ENCODE assay signal across 8 mouse cellular contexts in genomic region chr2:19909171-19909899, GRCm38 (mm10). TPM values are rescaled to one million over a fixed set of nuclear protein-coding genes. Genes with fewer than 3 reads are reported as not detected.
DNase-seq lines count a peak whose midpoint lies in the region; ATAC-seq and TF ChIP-seq lines count a peak whose summit lies in the region.

TSS of gene Etl4 (plus strand) at chr2:19909780.

- no peaks in the 10 kb centered on the region for H3K9me3 ChIP-seq in kidney, embryonic 16.5 days (ENCODE audit: low read length)
- no peaks in the 10 kb centered on the region for H3K9me3 ChIP-seq in hindbrain, embryonic 14.5 days (ENCODE audit: control insufficient read depth, low read length)
- H3K9me3 ChIP-seq in midbrain, embryonic 12.5 days: no peaks in the 10 kb centered on the region

- peak within 1 kb of the TSS; percentile 50 for H3K9ac ChIP-seq in kidney, embryonic 16.5 days (replicated peaks; ENCODE audit: low read length)
- H3K9ac ChIP-seq in hindbrain, embryonic 14.5 days: peak within 1 kb of the TSS; percentile 60
- H3K9ac ChIP-seq in midbrain, embryonic 12.5 days (replicated peaks): peak within 1 kb of the TSS; percentile 45

- peaks cover 39% of the 10 kb centered on the region for H3K27me3 ChIP-seq in kidney, embryonic 16.5 days (ENCODE audit: insufficient read depth, low read length)
- peaks cover 43% of the 10 kb centered on the region for H3K27me3 ChIP-seq in hindbrain, embryonic 14.5 days (ENCODE audit: control insufficient read depth, insufficient read depth, low read length)
- peaks cover 42% of the 10 kb centered on the region for H3K27me3 ChIP-seq in midbrain, embryonic 12.5 days
- H3K27me3 ChIP-seq in testis, adult 2 months (ENCODE audit: control insufficient read depth, insufficient read depth, low read length): no peaks in the 10 kb centered on the region

- no peak within 1 kb of the TSS for H3K27ac ChIP-seq in kidney, embryonic 16.5 days (ENCODE audit: low read length)
- peak within 1 kb of the TSS; percentile 55 for H3K27ac ChIP-seq in cortical plate, adult 2 months (ENCODE audit: insufficient read depth, low read length)
- H3K27ac ChIP-seq in hindbrain, embryonic 14.5 days: no peak within 1 kb of the TSS
- no peak within 1 kb of the TSS for H3K27ac ChIP-seq in midbrain, embryonic 12.5 days (replicated peaks)
- H3K27ac ChIP-seq in testis, adult 2 months (ENCODE audit: control insufficient read depth, insufficient read depth, low read depth, low read length): no peak within 1 kb of the TSS

- H3K4me3 ChIP-seq in kidney, embryonic 16.5 days (ENCODE audit: low read length): peak within 1 kb of the TSS; percentile 51
- H3K4me3 ChIP-seq in cortical plate, adult 2 months (ENCODE audit: insufficient read depth, low read length): peak within 1 kb of the TSS; percentile 74
- H3K4me3 ChIP-seq in hindbrain, embryonic 14.5 days (replicated peaks; ENCODE audit: low read length): peak within 1 kb of the TSS; percentile 68
- peak within 1 kb of the TSS; percentile 50 for H3K4me3 ChIP-seq in midbrain, embryonic 12.5 days
- H3K4me3 ChIP-seq in testis, adult 2 months (ENCODE audit: control insufficient read depth, low read depth, low read length): peak within 1 kb of the TSS; percentile 23

- intact Hi-C loops in left cerebral cortex, postnatal 25 days (cut with DNase I): loop anchor here (5.0 kb wide), 3 partner anchors 152 to 492 kb away; no protein-coding TSS in a partner anchor

- no peaks in the 10 kb centered on the region for H3K36me3 ChIP-seq in kidney, embryonic 16.5 days (ENCODE audit: insufficient read depth, low read length)
- no peaks in the 10 kb centered on the region for H3K36me3 ChIP-seq in hindbrain, embryonic 14.5 days (replicated peaks; ENCODE audit: control insufficient read depth, insufficient read depth)
- H3K36me3 ChIP-seq in midbrain, embryonic 12.5 days: no peaks in the 10 kb centered on the region
- H3K36me3 ChIP-seq in testis, adult 2 months (ENCODE audit: control insufficient read depth, insufficient read depth, low read length): no peaks in the 10 kb centered on the region

- TF ChIP-seq CTCF in cortical plate, adult 2 months (IDR thresholded peaks at IDR 0.05; ENCODE audit: extremely low read depth, insufficient read depth, low read length): peak; percentile 60
- no peak for TF ChIP-seq CTCF in testis, adult 2 months (IDR thresholded peaks at IDR 0.05; ENCODE audit: control insufficient read depth, insufficient read depth, insufficient replicate concordance, low read depth, low read length)

- WGBS in kidney, embryonic 16.5 days: under 1% methylated on average over 37 of the region's 37 CpGs
- under 1% methylated on average over 36 of the region's 37 CpGs for WGBS in hindbrain, embryonic 14.5 days
- WGBS in midbrain, embryonic 12.5 days: under 1% methylated on average over 37 of the region's 37 CpGs

- ATAC-seq in kidney, embryonic 16.5 days (ENCODE audit: low FRiP score, low TSS enrichment): peak; percentile 93
- ATAC-seq in hindbrain, embryonic 14.5 days (ENCODE audit: low FRiP score): peak; percentile 94
- peak; percentile 97 for ATAC-seq in midbrain, embryonic 12.5 days (ENCODE audit: low FRiP score, low read depth)

- no peak for DNase-seq in kidney, adult 8-10 months
- peak in 1 of 2 experiments; percentile 4 for DNase-seq in gastrocnemius, adult 8-10 months (ENCODE audit: low spot score in 2 of 2)
- DNase-seq in hindbrain, embryonic 14.5 days (ENCODE audit: low spot score): peak; percentile 78
- peak; percentile 78 to 86 for DNase-seq in left cerebral cortex, postnatal 25 days (ENCODE audit: low spot score in 2 of 2)

- H3K4me1 ChIP-seq in kidney, embryonic 16.5 days (ENCODE audit: insufficient read depth, low read length): peaks cover 6% of the 10 kb centered on the region; the same call in 1 of the 2 replicates
- no peaks in the 10 kb centered on the region for H3K4me1 ChIP-seq in cortical plate, adult 2 months (ENCODE audit: control insufficient read depth, insufficient read depth, low read length)
- H3K4me1 ChIP-seq in hindbrain, embryonic 14.5 days (replicated peaks; ENCODE audit: control insufficient read depth, insufficient read depth, low read length): peaks cover 10% of the 10 kb centered on the region; the same call in 1 of the 2 replicates
- peaks cover 8% of the 10 kb centered on the region for H3K4me1 ChIP-seq in midbrain, embryonic 12.5 days
- peaks cover 3% of the 10 kb centered on the region; the same call in 1 of the 2 replicates for H3K4me1 ChIP-seq in testis, adult 2 months (ENCODE audit: control insufficient read depth, insufficient read depth, low read length)

- peak; percentile 56; the same call in 1 of the 2 replicates for TF ChIP-seq POLR2A in cortical plate, adult 2 months (IDR thresholded peaks at IDR 0.05; ENCODE audit: extremely low read depth, insufficient read depth, low read length)
- TF ChIP-seq POLR2A in testis, adult 2 months (IDR thresholded peaks at IDR 0.05; ENCODE audit: control insufficient read depth, low read depth, low read length): no peak

- H3K4me2 ChIP-seq in kidney, embryonic 16.5 days (replicated peaks; ENCODE audit: low read depth, low read length): peak within 1 kb of the TSS; percentile 73
- peak within 1 kb of the TSS; percentile 99 for H3K4me2 ChIP-seq in hindbrain, embryonic 14.5 days (replicated peaks)
- H3K4me2 ChIP-seq in midbrain, embryonic 12.5 days (replicated peaks): peak within 1 kb of the TSS; percentile 97

RNA-seq across cellular contexts. Expression of gene Etl4, which starts in this region (rescaled TPM):
- 56.8 and 79.2 TPM in 2 replicates for polyA plus RNA-seq in kidney, embryonic 16.5 days (2015; fragmentation: Nextera tagmentation; extraction: Ambion mirVana)
- polyA plus RNA-seq in cortical plate, adult 2 months (2012; rRNA removed): 90.7 and 91.2 TPM in 2 replicates
- total RNA-seq in gastrocnemius, adult 8-10 months (2022): 10 to 100 TPM; 55.0 to 90.5 (median 65.9) TPM
- polyA plus RNA-seq in hindbrain, embryonic 14.5 days (2014; fragmentation: Nextera tagmentation; extraction: Ambion mirVana): 5.9 and 6.8 TPM in 2 replicates
- 100 to 1,000 TPM; 129 TPM for total RNA-seq in left cerebral cortex, postnatal 25 days (2021)
- polyA plus RNA-seq in midbrain, embryonic 12.5 days (2016; fragmentation: Nextera tagmentation; extraction: Ambion mirVana): 11.9 and 16.1 TPM in 2 replicates
- 14.7 and 16.3 TPM in 2 replicates for polyA plus RNA-seq in testis, adult 2 months (2012; rRNA removed)

Comparison
In these comparisons a context has a peak if more than half of its experiments do, and no peak if none do; other contexts are left out.
1. H3K4me3 ChIP-seq: peak in every context shown above with its lines; median percentile 74 in cortical plate, adult 2 months; 68 in hindbrain, embryonic 14.5 days; 51 in kidney, embryonic 16.5 days; 50 in midbrain, embryonic 12.5 days; 23 in testis, adult 2 months.
2. DNase-seq: peak in hindbrain, embryonic 14.5 days (single experiment) and left cerebral cortex, postnatal 25 days (2 of 2); none in kidney, adult 8-10 months (0 of 2).
3. Peak in every context shown above with its lines, with median percentiles within 50 percentile points of each other: ATAC-seq, H3K4me2 ChIP-seq and H3K9ac ChIP-seq.